Mouse (Mus musculus) heart, postnatal 0 days (tissue): ENCODE data around the gene Ssbp3. TPM values are rescaled to one million over a fixed set of nuclear protein-coding genes. Genes with fewer than 3 reads are reported as not detected.

ENCODE experiments used
- ATAC-seq: fragments of 200-750 bp; cut with Nextera tagmentation; 2 replicates; pipeline ENCODE4 v1.8.0; 2017; ENCODE audit warnings: low read depth, moderate number of reproducible peaks, moderate library complexity; ENCODE audit not compliant: insufficient read depth
- DNase-seq: peaks from one replicate; pipeline ENCODE4 v3.0.0-alpha.2; 2016; ENCODE audit warnings: low spot score
- H3K27ac ChIP-seq: fragments of 300-500 bp; sonication (generic); 2 replicates; pipeline ENCODE4 v1.5.1; 2014; ENCODE audit warnings: low read depth, mild to moderate bottlenecking
- H3K27me3 ChIP-seq: fragments of 300-500 bp; sonication (generic); 2 replicates; pipeline ENCODE4 v1.6.1; 2014; ENCODE audit warnings: low read length, mixed read lengths; ENCODE audit not compliant: control insufficient read depth, insufficient read depth
- H3K36me3 ChIP-seq: fragments of 300-500 bp; sonication (generic); replicated peaks from 2 replicates; pipeline ENCODE4 v1.6.1; 2014; ENCODE audit warnings: low read length, mixed read lengths; ENCODE audit not compliant: control insufficient read depth, insufficient read depth
- H3K4me1 ChIP-seq: fragments of 300-500 bp; sonication (generic); 2 replicates; pipeline ENCODE4 v1.6.1; 2014; ENCODE audit warnings: antibody characterized with exemption; ENCODE audit not compliant: control insufficient read depth, insufficient read depth
- H3K4me2 ChIP-seq: fragments of 300-500 bp; sonication (generic); 2 replicates; pipeline ENCODE4 v1.6.1; 2014; ENCODE audit warnings: low read depth, mild to moderate bottlenecking, low read length, moderate library complexity
- H3K4me3 ChIP-seq: fragments of 300-500 bp; sonication (generic); 2 replicates; pipeline ENCODE4 v1.5.1; 2014; ENCODE audit warnings: low read depth, low read length
- H3K9ac ChIP-seq: fragments of 300-500 bp; sonication (generic); replicated peaks from 2 replicates; pipeline ENCODE4 v1.6.1; 2014; ENCODE audit warnings: low read depth, low read length, mixed read lengths
- H3K9me3 ChIP-seq: fragments of 300-500 bp; sonication (generic); replicated peaks from 2 replicates; pipeline ENCODE4 v1.6.1; 2016; ENCODE audit warnings: low read length; ENCODE audit not compliant: control insufficient read depth
- CTCF ChIP-seq: IDR thresholded peaks from 2 replicates; pipeline ENCODE4 v1.5.1; 2016; ENCODE audit warnings: antibody characterized with exemption, control low read depth, low read depth
- EP300 ChIP-seq: IDR thresholded peaks from 2 replicates; pipeline ENCODE4 v1.6.1; 2016; ENCODE audit warnings: antibody characterized with exemption, low read depth
- WGBS: fragments of 180-500 bp; shearing (Covaris S2); extraction: QIAGEN DNeasy Blood & Tissue Kit; methylation state at CpG from one replicate; pipeline ENCODE4 v1.1.7; 2014; 5-methylcytosine and 5-hydroxymethylcytosine counted together
- polyA plus RNA-seq: library from polyadenylated mRNA; unstranded; fragments of >200 nt; fragmentation: Nextera tagmentation; extraction: Ambion mirVana; gene quantifications from 2 replicates; pipeline ENCODE4 v1.2.1, GENCODE M21; 2015
- total RNA-seq: library from RNA; depleted of rRNA; stranded (reverse); fragments of >200 nt; gene quantifications from 2 replicates; pipeline ENCODE4 v1.2.3, GENCODE M21; 2014; ENCODE audit warnings: low replicate concordance; rRNA removed

Ssbp3 gene
- total RNA-seq (35.6 and 41.1 TPM in 2 replicates), polyA plus RNA-seq (25.9 and 29.0 TPM in 2 replicates)

DNA sequence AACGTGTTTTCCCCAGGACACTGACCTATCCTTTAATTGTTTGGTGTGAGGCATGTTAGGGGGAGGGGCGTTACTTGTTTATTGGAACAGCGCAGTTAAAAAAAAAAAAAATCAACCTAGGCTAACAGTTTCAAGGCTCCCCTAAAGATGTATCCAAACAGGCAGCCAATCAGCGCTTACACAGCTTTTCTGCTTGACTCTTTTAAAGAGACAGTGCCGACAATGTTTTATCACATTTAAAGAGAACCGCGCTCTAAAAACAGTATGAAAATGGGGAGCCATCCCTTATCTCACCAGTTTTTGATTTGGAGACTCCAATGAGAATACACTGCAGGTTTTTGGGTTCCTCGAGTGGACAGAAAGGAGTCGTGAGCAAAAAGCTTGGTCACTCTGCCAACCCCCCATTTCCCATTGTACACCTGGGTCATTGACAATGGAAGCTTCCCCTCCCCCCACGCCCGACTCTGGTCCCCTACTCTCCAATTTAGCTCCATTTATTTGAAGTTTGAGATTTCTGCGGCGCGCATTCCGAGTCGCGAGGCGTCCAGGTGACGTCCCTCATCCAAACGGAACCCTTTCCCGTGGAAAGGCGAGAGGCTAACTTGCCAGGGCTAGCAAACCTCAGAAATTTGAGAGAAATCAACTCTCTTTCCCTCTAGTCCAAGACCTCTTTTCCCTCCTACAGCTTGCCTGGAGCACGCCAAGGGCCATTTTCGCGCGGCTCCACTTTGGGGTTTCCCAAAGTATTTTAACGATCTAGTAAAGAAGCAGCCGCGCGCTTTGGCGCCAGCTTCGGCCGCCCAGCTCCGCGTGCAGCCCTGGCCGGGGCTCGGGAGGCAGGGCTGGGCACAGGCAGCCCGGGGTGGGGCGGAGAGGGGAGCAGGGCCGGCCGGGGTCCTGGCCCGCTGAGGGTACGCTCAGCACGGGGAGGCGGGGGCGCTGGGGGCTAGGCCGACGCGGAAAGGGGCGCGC, at the start of gene Ssbp3:
Gene Ssbp3, plus strand, starts transcription at position 501 of the 972 bp plus-strand sequence.
- TF ChIP-seq CTCF = no peak
- peak; percentile 75; the same call in 1 of the 2 replicates for TF ChIP-seq EP300
- DNase-seq (peak; percentile 97), ATAC-seq (peak; percentile 26)
- Histone ChIP-seq H3K4me3 (peak within 1 kb of the TSS; percentile 87), H3K9ac (peak within 1 kb of the TSS; percentile 72), H3K27ac (peak within 1 kb of the TSS; percentile 94), H3K4me1 (peaks cover 46% of the 10 kb centered on the region), H3K36me3 (peaks cover 11% of the 10 kb centered on the region), H3K4me2 (peak within 1 kb of the TSS; percentile 97), H3K9me3 (no peaks in the 10 kb centered on the region), H3K27me3 (no peaks in the 10 kb centered on the region)
- WGBS = 1% methylated on average over 39 of the region's 51 CpGs

DNA sequence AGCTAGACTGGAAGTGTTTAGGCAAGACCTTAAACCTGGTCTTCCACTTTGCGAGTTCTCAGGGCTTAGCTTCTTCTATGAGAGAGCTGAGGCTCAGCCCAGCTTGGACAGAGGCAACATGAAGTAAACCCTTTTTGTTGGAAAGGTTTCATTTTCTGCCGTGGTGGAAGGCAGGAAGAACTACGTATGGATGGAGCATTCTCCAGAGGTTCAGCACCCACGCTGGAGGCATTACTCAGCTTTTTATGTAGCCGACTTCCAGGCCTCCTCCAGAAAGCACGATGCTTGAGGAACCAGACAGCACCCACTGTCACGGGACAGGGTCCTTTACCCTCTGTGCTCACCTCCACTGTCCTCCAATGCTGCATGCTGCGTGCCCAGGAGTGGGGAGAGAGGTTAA, 48.6 kb upstream of the Ssbp3 start:
- ATAC-seq (no peak), DNase-seq (no peak)
- H3K9ac ChIP-seq = no peak overlapping the region
- TF ChIP-seq EP300 = no peak
- TF ChIP-seq CTCF = no peak
- WGBS = 61% methylated on average over 8 of the region's 8 CpGs
- H3K36me3 ChIP-seq = no peaks in the 10 kb centered on the region
- peaks cover 18% of the 10 kb centered on the region for H3K4me1 ChIP-seq
- no peaks in the 10 kb centered on the region for H3K27me3 ChIP-seq
- no peak overlapping the region for H3K4me2 ChIP-seq
- no peak overlapping the region for H3K4me3 ChIP-seq
- H3K27ac ChIP-seq = peak overlapping the region; percentile 27; the same call in 1 of the 2 replicates
- H3K9me3 ChIP-seq = no peaks in the 10 kb centered on the region

DNA sequence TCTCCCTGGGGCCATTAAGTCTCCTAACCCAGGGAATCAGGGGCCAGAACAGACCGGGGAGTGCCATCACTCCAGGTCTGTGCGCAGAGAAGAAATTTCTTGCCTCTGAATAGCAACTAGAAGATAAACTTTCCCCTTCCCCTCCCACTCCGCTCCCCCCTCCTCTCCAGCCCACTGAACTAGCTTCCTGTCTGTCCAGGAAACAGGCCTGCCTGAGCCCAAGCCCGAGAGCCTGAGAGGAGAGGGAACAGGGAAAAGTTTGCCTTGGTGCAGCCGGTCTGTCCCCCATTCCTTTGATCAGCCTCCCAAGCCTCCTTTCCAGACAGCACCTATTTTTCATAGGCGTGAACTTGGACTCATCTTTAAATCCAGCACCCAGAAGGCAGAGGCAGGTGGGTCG, 48.2 kb upstream of the Ssbp3 start:
- no peak for TF ChIP-seq EP300
- TF ChIP-seq CTCF = no peak

DNA sequence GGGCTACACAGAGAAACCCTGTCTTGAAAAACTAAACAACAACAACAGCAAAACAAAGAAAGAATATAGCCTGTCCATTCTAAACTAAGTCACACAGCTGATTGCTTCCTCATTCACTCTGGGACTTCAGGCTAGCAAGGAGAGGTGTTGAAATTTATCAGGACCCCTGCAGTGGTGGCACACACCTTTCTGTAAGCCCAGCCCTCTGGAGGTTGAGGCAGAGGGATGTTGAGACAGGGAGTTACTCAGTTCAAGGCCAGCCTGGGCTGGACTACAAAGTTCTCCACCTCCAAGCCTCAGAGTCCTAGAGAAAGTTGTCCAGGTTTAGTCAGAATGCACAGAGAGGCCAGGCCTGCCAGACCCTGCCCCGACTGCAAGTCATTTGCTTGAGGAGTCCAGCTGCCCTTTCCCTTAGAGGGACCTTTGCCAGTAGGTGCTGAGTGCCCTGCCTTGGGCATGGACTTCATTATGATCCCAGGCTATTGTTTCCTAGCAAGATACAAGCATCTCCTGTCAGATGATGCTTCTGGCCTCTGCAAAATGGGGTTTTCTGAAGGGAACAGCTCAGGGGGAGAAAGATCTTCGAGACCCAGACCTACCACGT, 47.6 kb upstream of the Ssbp3 start:
- no peak overlapping the region for H3K4me2 ChIP-seq
- H3K27ac ChIP-seq = peak overlapping the region; percentile 43
- no peaks in the 10 kb centered on the region for H3K36me3 ChIP-seq
- H3K27me3 ChIP-seq = no peaks in the 10 kb centered on the region
- peaks cover 21% of the 10 kb centered on the region for H3K4me1 ChIP-seq
- H3K4me3 ChIP-seq = no peak overlapping the region
- DNase-seq (no peak), ATAC-seq (no peak)
- H3K9ac ChIP-seq = no peak overlapping the region
- WGBS = 60% methylated on average over 3 of the region's 3 CpGs
- TF ChIP-seq EP300 (no peak), CTCF (no peak)
- no peaks in the 10 kb centered on the region for H3K9me3 ChIP-seq

More for the DNA sequence above, 48.2 kb upstream of the Ssbp3 start:
- ATAC-seq (no peak), DNase-seq (peak; percentile 41)
- peaks cover 21% of the 10 kb centered on the region for H3K4me1 ChIP-seq
- no peak overlapping the region for H3K4me2 ChIP-seq
- peak overlapping the region; percentile 43 for H3K27ac ChIP-seq
- no peaks in the 10 kb centered on the region for H3K27me3 ChIP-seq
- H3K4me3 ChIP-seq = no peak overlapping the region
- H3K36me3 ChIP-seq = no peaks in the 10 kb centered on the region
- H3K9me3 ChIP-seq = no peaks in the 10 kb centered on the region
- H3K9ac ChIP-seq = no peak overlapping the region
- 34% methylated on average over 7 of the region's 7 CpGs for WGBS

DNA sequence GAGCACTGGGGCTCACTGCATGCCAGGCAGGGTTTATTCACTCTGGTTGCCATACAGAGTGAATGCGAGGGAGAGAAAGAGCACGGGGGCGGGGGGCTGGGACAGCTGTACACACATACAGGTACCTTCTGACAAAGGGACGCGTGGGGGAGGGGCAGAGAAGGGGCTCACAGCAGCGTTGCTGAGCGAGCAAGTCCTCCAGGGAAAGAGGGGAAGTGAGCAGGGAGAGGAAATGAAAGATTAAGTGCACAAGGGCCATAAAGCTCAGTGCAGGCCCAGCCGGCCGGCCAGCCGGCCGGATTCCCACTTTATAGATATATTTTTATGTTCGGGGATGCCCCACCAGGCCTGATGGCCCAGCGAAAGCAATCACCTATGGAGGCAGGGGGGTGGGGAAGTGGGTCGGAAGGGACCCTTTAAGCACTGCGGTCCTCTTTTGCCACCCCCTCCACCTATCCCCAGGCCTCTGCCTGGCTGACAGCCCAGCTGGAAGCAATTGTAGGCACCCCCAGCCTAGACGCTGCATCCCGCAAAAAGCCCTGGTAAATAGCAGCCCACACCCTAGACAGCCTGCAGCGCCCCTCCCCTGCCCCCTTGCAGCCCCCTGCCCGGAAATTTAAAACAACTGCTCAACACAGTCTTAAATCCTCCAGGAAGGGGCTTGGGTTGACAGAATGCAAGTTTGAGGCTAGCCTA, 44.9 kb upstream of the Ssbp3 start:
- no peak overlapping the region for H3K4me2 ChIP-seq
- ATAC-seq = no peak

More for the DNA sequence above, 44.9 kb upstream of the Ssbp3 start:
- no peak overlapping the region for H3K4me3 ChIP-seq
- H3K36me3 ChIP-seq = no peaks in the 10 kb centered on the region
- no peaks in the 10 kb centered on the region for H3K27me3 ChIP-seq
- no peak for DNase-seq
- H3K27ac ChIP-seq = no peak overlapping the region
- TF ChIP-seq CTCF = no peak
- TF ChIP-seq EP300 = no peak
- 31% methylated on average over 19 of the region's 19 CpGs for WGBS
- H3K4me1 ChIP-seq = peaks cover 27% of the 10 kb centered on the region
- H3K9ac ChIP-seq = no peak overlapping the region
- H3K9me3 ChIP-seq = no peaks in the 10 kb centered on the region
